Mouse (Mus musculus) layer of hippocampus, adult 8-10 months (tissue): ENCODE measurements around the gene Arpc3. TPM values are rescaled to one million over a fixed set of nuclear protein-coding genes. Genes with fewer than 3 reads are reported as not detected.

Experiments used
- total RNA-seq, 4 experiments: library from RNA; stranded (reverse); gene quantifications; 2 replicates each; pipeline ENCODE4 v1.2.4; 2022

The Arpc3 gene
- total RNA-seq, 4 experiments from 2014 or later = 232 to 259 (median 252) TPM

Other genes with a start within 250 kb of the Arpc3 start
- gene Ppp1cc, start 233.6 kb upstream of the Arpc3 start, total RNA-seq = 100 to 1,000 TPM; 165 to 238 (median 203) TPM
- gene Hvcn1, start 185.1 kb upstream of the Arpc3 start, total RNA-seq = 10 to 100 TPM in 2 of 4 experiments, 1 to 10 TPM in 2; 2.1 to 22.9 (median 8.2) TPM
- gene Tctn1, start 127.4 kb upstream of the Arpc3 start, total RNA-seq = 10 to 100 TPM; 14.7 to 17.7 (median 16.1) TPM
- 10 to 100 TPM; 41.0 to 48.0 (median 43.7) TPM for gene Pptc7, start 107.5 kb upstream of the Arpc3 start, total RNA-seq
- gene Rad9b, start 37.6 kb upstream of the Arpc3 start, total RNA-seq = 1 to 10 TPM; 3.2 to 5.0 (median 4.1) TPM
- gene Vps29, start 37.5 kb upstream of the Arpc3 start, total RNA-seq = 100 to 1,000 TPM; 164 to 207 (median 188) TPM
- gene Gpn3, start 20.0 kb upstream of the Arpc3 start, total RNA-seq = 10 to 100 TPM; 20.7 to 29.4 (median 27.1) TPM
- 10 to 100 TPM; 70.9 to 74.0 (median 72.8) TPM for gene Fam216a, start 19.5 kb upstream of the Arpc3 start, total RNA-seq
- 10 to 100 TPM; 33.0 to 39.2 (median 36.3) TPM for gene Anapc7, start 29.8 kb downstream of the Arpc3 start, total RNA-seq
- 100 to 1,000 TPM; 558 to 681 (median 612) TPM for gene Atp2a2, start 110.3 kb downstream of the Arpc3 start, total RNA-seq
- 10 to 100 TPM; 40.2 to 59.2 (median 48.5) TPM for gene Ift81, start 222.6 kb downstream of the Arpc3 start, total RNA-seq